Mouse (Mus musculus) gastrocnemius, adult 18-20 months (tissue): ENCODE measurements around the gene Ubap2l. TPM values are rescaled to one million over a fixed set of nuclear protein-coding genes. Genes with fewer than 3 reads are reported as not detected.
A peak's percentile ranks its signal among the peaks of the same experiment; 100 is the strongest.

Experiments used
- DNase-seq: peaks from one replicate; pipeline ENCODE4 v3.0.0; 2021; ENCODE audit warnings: low spot score
- long read RNA-seq, 2 experiments: library from polyadenylated mRNA; stranded (forward); transcript quantifications; one replicate each; pipeline ENCODE4 v2.0.0; 2021
- total RNA-seq, 2 experiments: library from RNA; stranded (reverse); gene quantifications; 2 replicates each; pipeline ENCODE4 v1.2.3; 2021

Gene Ubap2l
- 10 to 100 TPM; 93.9 to 95.4 TPM for total RNA-seq
- long read RNA-seq, experiment 1, full-length matches to known transcripts: 7 of 121 reads
- long read RNA-seq, experiment 1, partial matches to known transcripts: 19 of 121 reads
- long read RNA-seq, experiment 1, other reads (novel, unspliced or antisense): 95 of 121 reads
- long read RNA-seq, experiment 2, partial matches to known transcripts: 26 of 104 reads
- long read RNA-seq, experiment 2, other reads (novel, unspliced or antisense): 74 of 104 reads

DNA sequence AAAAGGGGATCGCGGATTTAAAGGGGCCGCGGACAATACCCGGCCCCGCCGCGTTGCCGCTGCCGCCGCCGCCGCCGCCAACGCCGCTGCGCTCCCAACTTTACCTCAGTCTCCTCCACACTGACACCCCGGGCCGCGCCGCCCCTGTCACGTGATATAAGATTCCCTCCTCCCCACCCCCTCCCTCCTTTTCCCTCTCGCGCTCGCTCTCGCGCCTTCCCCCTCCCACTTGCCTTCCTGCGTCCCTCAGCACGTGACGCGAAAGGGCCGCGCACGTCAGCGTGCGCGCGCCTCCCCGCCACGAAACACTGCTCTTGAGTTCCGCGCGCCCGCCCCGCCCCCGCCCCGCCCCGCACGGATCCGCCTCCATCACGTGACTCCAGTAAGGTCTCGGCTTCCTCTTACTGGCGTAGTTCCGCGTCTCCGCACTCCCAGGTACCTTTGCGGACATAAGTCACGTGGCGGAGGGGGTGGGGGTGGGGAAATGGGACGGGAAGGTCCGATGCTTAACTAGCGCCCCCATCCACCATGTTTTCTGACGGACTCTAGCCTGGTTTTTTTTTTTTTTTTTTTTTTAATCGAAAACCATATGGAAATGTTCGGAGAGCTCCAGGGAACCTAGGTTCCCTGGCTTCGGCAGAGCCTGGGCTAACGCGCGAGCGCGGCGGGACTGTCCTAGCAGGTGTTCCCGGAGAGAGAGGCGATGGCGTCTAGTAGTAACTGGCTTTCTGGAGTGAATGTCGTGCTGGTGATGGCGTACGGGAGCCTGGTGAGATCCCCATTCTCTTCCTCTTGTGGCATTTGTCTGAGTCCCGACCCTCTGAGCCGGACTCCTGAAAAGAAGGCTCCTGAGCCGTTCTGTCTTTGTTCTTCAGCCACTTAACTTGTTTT is at the start of gene Ubap2l:
Ubap2l (minus strand) TSS at position 278 of the 891 bp plus-strand sequence.
- peak; percentile 93 for DNase-seq

DNA sequence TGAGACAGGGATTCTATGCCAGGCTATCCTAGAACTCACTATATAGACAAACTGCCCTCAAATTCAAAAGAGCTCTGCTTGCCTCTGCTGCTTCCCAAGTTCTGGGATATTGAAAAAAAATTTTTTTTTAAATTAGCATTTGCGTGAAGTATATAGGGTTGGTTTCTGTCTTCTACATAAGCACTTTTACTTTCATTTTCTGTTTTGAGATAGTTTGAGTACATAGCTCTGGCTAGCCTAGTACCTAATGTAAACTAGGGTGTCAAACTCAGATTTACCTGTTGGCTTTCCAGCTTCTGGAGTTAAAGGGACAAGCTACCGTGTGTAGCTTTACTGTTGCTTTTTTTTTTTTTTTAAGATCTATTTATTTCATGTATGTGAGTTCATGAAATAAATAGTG is 49.2 kb upstream of the Ubap2l start:
- DNase-seq: no peak

DNA sequence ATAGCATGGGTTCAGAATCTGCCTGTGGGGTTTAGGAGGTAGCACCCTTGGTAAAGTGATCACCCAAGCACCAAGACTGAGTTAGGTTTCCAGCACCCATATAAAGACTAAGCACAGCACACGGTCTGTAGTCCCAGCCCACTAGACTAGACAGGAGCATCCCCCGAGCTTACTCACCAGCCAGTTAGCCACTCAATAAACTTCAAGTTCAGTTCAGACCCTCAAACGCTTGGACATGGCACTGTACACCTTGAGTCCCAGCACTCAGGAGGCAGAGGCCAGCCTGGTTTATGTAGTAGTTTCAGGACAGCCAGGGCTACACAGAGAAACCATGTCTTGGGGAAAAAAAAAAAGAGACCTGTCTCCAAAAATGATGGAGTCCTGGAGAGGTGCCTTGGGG is 48.6 kb upstream of the Ubap2l start:
- DNase-seq: no peak

DNA sequence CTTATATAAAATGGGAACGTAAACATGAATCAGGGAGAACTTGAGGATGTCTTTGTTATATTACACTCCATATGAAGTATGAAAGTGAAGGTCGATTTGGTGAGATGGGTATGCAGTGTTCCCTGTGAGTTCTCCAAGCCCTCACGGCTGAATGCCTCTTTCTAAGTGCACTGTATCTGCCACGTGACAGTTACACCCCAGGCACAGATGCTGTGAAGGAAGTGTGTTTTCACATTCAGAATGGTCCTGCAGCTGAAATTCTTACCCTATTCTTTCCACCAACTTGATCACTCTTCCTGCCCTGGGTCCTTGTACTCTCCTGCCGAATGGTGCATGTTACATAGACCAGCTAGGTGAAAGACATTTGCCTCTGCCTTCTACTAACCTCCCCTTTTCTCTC is 45.5 kb upstream of the Ubap2l start:
- DNase-seq: no peak

DNA sequence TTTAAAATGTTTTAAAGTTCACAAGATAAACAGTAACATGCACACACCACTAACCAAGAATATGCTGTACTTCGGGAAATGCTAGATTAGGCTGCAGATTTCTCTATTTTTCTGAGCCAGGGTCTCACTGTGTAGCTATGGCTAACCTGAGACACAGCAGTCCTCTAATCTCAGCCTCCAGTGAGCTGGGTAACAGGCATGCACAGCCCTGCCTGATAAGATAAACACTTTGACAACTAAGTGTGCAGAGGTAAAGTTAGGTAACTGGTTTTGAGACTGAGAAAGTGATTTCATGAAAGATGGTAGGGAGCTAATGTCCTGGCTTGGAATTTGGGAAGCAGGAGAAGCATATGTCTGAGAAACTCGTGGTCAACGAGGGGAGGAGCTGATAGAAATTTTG is 42.0 kb upstream of the Ubap2l start:
- no peak for DNase-seq

DNA sequence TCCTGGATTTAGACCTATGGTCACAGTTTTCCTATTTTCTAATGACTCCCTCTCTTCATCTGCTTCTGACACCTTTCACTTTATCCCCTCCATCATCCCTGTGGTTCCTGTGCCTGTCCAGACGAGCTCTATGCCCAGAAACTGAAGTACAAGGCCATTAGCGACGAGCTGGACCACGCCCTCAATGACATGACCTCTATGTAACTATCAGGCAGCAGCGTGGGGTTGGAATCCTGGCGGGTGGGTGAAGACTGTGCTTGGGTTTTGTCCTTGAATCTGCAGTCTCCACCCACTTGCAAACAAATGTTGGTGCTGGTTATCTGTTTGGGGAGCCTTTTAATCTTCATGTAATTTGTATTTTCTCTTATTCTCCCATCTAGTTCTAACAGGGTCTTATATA is 38.5 kb upstream of the Ubap2l start:
- no peak for DNase-seq

DNA sequence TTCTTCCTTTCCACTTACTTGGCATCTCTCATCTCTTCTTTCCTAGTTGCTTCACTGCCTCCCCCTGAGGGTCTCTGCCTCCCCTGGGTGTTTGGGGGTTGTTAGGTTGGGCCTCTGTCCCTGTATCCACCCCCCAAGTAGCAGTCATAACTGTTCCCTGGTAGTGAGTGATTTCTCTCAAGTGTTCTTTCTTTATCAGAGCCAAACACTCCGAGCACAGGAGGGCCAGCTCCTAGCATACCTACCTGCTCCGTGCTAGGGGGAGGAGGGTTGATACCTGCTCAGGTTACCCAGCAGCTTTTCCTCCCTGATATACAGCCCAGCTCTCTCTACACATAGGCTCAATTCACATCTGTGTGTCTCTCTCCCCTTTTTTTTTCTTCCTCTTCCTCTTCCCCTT is 36.2 kb upstream of the Ubap2l start:
- no peak for DNase-seq

DNA sequence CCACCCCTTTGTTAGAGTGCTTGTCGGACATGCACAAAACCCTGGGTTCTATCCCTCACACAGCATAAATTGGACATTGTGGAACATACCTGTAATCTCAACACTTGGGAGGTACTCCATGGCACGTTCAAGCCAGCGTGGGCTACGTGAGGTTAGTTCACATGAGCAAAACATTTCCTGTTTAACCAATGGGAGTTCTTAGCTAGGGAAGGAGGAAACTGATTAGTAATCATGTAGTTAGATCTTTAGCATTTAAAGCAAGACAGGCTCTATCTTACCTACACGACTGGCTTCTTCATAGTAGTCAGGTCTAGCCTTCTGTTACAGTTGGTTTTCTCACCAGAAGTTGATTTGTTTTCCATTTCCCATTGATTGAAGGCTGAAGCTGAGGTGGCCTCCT is 33.6 kb upstream of the Ubap2l start:
- DNase-seq: no peak

DNA sequence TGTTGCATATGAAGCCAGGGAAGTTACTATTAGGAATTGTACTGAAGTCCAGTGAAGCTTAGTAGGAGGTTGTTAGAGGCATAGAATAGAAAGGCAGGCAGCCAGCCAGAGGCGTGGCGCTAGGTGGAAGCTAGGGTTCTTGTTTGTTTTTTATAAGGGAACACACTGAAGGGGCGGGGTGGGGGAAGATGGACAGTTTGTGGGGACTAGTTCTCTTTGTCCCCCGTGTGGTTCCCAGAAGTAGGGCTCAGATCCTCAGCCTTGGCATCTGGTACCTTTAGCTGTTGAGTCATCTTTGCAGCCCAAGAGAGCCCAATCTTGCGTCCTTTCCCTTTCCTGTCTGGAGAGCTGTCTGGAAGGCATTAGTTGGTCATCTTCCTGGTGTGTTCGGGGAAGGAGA is 32.9 kb upstream of the Ubap2l start:
- DNase-seq: no peak

DNA sequence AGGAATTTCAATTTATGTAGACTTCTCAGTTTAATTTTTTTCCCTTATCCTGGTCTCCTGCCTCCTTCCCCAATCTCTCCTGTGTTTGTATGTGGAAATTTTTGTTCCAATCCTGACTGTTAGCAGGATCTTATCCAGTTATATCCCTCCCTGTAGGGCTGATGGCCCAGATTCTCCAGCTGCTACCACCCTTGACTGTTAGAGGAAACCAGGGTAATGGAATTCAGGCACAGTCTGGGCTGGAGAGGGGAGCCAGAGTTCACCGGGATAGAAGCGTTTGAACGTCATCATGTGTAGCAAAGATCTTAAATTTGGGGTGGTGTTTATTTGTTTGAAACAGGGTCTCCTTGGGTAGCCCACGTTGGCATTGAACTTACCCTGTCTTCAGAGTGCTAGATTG is 32.4 kb upstream of the Ubap2l start:
- no peak for DNase-seq

DNA sequence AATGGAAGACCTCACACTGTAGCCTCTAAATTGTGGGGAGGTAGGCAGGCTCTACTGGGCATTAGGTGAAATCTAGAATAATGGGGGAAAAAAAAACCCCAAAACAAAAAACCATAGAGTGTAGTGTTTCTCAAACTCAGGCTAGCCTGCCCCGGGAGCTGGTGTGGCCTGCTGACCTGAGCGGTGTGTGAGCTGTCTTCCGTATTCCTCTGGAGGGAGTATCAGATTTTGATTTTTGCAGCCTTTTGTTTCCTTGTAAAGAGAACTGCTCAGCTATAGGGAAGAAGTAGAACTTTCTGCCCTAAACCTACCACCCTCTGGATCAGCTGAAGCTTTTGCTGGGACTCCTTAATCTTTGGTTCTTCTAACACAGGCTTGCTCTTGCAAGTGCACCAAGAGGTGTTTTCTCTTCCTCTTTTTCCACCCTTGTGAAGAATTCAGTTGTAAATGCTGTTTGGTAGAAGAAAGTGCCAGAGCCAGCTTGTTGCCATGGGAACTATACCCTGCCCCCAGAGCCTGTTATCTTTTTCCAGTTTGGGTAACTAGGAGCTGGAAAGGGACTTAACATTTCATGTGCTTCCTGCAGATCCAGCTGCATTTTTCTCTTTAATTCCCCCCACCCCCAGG is 31.4 kb upstream of the Ubap2l start:
- no peak for DNase-seq

DNA sequence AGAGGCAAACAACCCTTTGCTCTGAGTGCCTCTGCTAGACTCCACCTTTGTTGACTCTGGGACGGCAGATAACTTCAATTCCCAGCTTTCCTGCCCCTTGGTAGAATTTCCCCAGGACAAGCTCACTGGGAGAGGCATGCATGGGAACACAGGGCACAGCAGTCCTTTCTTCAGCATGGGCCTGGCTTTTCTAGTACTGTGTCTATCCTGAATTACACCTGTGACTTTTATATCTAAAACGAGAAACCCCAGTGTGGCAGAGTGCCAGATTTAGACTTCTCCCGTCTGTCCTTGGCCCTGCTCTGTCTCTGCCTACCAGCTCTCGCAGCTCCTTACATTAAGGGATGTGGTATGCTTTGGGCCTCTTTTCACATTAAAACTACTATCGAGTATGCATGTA is 30.6 kb upstream of the Ubap2l start:
- DNase-seq: no peak

DNA sequence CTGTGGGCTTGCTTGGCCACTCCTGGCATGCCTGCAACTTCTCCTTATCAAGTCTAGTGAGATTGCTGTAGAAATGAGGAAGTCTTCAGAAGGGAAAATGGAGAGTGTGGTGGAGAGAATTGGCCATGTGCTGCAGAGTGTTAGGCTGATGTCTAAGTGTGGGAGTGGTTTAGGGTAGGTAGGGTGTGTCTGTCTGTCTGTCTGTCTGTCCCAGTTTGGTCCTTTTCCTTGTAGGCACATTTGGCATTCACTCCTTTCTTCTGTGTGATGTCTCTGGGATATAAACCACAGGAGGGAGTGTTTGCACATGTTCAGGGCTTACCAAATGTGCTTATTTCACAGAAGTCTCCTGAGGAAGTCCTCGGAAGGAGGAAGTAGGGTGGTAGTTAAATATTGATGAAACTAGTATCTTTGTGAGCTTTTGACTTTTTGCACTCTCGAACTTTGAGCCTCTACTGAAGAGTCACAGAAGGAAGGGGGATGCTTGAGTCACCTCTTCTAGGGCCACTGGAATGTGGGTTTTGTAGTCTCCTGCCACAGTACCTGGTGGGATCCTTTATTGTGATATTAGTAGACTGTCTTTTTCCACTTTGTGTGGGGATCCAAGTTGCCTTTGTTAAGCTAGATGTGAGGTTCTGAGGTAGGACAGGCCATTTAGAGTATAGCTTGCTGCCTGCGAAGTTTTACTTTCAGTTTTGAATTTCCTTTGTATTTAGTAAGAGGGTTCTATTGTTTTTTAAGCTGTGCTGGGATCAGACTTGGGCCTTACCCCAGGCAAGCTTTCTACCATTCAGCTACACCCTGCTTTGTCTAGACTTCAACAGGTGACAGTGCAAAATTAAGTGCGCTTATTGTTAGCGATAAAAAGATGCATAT is 29.2 kb upstream of the Ubap2l start:
- no peak for DNase-seq

DNA sequence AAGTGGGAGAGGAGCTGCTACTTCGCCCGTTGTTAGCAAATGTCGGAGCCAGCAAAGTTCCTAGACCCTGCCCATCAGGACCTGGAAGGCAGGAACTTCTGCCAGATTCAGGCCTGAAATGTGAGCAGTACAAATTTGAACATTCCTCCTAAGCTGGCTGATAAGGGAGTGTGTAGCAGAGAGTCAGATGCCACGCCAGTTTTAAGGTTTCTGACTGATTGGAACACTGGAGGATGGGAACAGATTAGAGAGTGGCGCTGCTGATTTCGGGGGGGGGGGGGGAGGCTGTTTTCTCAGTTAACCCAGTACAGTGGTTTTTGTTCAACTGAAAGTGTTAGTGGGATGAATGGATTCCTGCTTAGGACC is 28.1 kb upstream of the Ubap2l start:
- DNase-seq: no peak

DNA sequence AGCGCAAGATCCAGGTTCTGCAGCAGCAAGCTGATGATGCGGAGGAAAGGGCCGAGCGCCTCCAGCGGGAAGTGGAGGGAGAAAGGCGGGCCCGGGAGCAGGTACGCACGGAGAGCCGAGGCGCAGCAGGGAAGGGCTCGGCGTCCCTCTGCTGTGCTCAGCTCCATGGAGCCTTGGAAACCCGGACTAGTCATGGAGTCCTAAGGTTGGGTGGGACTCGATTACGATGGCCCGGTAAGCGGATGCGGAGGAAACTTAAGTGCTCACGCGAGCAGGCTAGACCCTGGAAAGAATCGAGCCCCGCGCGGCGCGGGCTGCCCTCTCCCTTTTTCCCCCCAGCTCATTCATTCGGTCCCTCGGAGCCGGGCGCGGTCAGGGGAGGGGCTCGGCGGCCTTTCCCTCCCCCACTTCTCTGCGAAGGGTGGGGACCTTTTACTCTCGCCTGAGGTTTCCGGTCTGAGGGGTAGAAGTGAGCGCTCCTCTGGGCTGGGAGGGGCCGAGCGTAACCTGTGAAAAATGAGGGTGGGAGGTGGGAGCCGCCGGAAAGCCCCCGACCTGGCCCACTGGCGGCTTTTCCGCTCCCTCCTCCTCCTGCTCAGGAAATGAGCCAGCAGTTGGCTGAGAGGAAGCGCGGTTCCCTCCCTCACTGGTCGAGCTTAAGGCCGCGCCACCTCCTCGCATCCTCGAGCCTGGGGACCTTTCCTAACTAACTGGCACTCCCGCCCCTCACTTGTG is 27.5 kb upstream of the Ubap2l start:
- DNase-seq: peak; percentile 50

DNA sequence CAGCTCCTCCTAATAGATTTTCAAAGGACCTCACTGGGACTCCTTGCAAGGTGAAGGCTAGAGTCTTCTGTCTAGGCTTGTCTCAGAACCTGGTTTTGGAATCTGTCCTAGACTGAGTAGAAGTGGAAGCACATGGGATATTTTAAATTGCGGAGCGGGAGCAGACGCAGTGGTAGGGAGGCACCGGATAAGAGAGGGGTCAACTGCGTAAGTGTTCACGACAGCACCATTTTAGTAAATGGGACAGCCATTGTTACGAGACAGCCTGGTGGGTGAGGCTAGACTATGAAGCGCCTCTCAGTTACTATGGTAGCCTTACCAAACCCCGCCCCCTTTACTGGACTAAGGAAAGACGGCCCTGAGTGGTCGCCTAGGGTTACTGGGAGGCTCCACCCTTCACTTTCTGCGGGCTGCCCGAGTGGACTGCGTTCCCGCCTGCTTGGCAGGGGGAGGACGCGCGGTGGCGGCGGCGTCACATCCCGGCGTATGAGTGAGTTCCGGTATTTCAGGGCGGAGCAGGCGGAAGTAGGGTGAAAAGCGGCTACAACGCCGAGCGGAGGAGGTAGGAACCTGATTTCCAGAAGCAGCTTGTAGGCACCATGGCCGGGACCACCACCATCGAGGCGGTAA is 26.8 kb upstream of the Ubap2l start:
- peak; percentile 95 for DNase-seq

DNA sequence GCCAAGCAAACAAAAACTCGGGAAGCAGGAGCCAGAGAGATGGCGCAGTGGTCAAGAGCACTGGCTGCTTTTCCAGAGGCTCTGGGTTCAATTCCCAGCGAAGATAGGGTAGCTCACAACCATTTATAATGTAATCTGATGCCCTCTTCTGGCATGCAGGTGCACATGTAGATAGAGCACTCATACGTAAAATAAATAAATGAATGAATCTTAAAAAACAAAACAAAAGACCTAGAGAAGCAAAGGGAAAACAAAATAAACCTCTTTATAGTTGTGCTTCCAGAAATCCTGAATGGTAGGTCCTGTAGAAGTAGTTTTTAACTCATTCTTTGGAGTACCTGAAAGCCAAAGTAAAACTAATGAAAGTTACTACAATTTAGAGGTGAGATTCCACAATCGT is 25.8 kb upstream of the Ubap2l start:
- no peak for DNase-seq

DNA sequence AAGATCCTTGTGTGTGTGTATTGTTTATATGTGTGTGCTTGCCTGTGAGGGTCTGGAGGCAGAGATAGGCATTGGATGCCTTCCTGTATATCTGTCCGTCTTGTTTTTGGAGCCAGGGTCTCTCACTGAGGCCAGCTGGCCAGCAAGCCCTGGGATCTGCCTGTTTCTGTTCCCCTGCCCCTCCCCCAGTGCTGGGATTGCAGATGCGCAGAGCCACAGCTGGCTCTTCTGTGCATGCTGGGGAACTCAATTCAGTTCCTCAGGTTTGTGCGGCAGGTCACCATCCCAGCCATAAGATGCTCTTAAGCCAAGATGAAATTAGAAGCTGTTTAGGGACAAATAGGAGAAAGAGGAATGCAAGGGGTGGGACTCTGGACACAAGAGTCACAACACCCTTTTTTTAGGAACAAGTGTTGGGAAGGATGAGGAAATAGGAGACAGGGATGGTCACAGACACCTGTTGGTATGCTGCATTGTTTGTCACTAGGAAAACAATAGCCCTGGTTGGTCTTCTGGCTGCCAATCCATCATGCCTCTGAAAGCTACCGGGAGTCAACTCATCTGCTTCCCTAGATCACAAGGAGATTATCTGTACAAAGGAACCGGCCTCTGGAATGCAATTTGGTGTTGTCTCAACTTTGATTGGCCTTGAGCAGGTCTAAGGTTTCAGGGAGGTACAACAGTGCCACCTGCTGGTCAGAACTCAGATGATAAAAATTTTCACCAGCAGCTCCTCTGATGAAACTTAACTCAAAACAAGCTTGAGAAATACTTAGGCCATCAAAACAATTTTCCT is 24.7 kb upstream of the Ubap2l start:
- DNase-seq: peak; percentile 85

DNA sequence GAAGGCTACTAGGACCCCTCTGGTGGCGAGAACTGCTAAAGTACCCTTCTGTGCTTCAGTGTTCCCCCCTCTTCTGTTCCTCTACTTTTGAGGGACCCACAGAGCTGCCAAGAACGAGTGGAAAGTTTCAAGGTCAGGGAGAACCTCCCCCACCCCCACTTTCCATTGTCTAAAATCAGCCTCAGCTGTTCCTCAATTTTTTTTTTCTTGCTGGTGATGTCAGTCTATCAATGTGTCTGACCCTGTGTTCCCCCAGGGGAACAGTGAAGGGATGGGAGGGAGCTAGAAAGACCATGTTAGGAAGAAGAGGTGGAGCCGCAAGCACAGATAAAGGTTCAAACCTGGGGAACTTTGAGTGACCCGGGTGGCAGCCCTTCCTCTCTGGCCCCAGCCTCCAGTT is 19.9 kb upstream of the Ubap2l start, which contains the start of gene Tpm3:
Tpm3 (plus strand) TSS at position 356 of the 400 bp plus-strand sequence.
- DNase-seq: no peak

DNA sequence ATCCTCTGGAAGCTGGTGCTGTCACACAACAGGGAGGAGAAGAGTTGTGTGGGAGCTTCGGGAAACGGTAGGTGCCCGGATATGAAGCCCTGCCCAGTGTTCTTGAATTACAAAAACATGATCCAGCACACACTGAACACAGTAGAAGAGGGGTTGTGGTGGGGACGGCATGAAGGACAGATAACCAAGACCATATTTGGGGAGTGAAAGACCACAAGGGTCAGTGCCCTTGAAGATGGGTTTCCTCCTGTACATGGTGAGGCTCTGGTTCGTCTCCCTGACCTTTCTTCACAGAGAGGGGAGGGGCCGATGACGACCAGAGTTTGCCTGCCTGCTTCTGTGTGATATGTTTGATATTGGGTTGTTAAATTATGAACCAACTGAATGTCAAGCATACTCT is 17.3 kb upstream of the Ubap2l start:
- DNase-seq: no peak
